Mouse (Mus musculus) bone marrow macrophage, adult 2 months (primary cell): ENCODE data around the gene Kazn. TPM values are rescaled to one million over a fixed set of nuclear protein-coding genes. Genes with fewer than 3 reads are reported as not detected.

Experiments used
- H3K27ac ChIP-seq: 2 replicates; pipeline ENCODE4 v1.5.1; 2012; ENCODE audit warnings: low read depth, low read length; ENCODE audit not compliant: insufficient read depth
- H3K4me1 ChIP-seq: 2 replicates; pipeline ENCODE4 v1.6.1; 2012; ENCODE audit warnings: low read length; ENCODE audit not compliant: control insufficient read depth, insufficient read depth
- H3K4me3 ChIP-seq: 2 replicates; pipeline ENCODE4 v1.5.1; 2012; ENCODE audit warnings: mild to moderate bottlenecking, low read length, moderate library complexity; ENCODE audit not compliant: insufficient read depth
- CTCF ChIP-seq: IDR thresholded peaks from 2 replicates; pipeline ENCODE4 v1.5.1; 2012; ENCODE audit warnings: low read depth, mild to moderate bottlenecking, low read length, moderate library complexity
- POLR2A ChIP-seq: IDR thresholded peaks from 2 replicates; pipeline ENCODE4 v1.6.1; 2012; ENCODE audit warnings: mild to moderate bottlenecking, low read depth, low read length, borderline replicate concordance
- polyA plus RNA-seq: library from polyadenylated mRNA; stranded (reverse); fragments of >200 nt; gene quantifications from 2 replicates; pipeline ENCODE4 v1.2.4, GENCODE M21; 2012; ENCODE audit not compliant: missing spikeins, insufficient read depth, insufficient read length

Kazn gene
- polyA plus RNA-seq, 1 experiment = not detected

DNA sequence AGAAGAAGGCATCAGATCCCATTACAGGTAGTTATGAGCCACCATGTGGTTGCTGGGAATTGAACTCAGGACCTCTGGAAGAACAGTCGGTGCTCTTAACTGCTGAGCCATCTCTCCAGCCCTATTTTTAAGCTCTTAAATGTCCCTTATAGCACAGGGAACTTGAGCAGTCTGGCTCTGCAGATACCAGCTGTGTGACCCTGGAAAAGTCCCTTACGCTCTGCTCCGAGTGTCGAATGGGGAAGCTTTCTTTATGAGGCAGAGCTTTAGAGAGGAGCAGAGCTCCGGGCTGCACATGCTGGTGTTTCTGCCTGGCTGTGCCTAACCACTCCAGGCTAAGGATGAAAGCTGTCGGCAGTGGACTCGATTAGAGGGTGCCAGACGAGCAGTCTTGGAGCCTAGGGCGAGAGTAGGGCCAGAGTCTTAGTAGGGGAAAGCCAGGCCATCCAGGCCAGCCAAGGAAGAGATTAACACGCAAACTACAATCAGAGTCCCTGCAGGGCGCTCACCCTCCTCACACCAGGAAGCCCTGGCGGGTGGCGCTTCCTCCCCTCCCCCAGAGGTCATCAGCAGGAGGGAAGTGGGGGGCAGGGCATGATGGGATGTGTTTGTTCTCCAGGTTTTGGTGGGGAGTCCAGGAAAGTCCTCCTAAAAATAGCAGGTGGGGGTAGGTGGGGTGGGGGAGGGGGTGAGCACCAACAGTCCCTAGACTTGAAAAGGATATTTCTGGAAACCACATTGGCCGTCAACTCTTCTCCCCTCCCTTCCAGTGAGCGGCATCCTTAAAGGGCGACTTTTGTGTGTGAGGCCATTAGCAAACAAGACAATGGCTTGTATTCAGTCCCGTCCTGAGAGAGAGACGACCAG lies 73.1 kb downstream of the Kazn start:
- Histone ChIP-seq H3K27ac (no peak overlapping the region), H3K4me1 (no peaks in the 10 kb centered on the region), H3K4me3 (no peak overlapping the region; the same call in 1 of the 2 replicates)
- TF ChIP-seq POLR2A = no peak
- no peak for TF ChIP-seq CTCF

DNA sequence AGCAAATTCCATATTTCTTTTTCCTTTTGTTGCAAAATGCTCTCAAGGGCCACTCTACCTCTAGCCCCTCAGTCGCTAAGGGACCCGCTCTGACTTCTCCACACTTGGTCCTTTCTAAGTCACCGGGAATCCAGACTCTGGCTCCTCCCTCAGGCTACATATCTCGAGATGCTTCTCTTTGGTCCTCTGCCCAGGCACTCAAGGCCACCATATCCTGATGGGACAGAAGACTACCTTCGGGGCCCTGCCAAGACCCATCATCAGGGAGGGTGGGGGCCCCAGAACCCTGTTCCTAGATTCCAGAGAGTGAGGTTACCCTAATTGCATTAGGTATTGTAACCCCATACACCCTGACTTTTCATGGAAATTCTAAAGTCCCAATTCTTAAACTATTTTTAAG lies 73.8 kb downstream of the Kazn start:
- no peak overlapping the region for H3K27ac ChIP-seq
- no peak for TF ChIP-seq POLR2A
- TF ChIP-seq CTCF = no peak

DNA sequence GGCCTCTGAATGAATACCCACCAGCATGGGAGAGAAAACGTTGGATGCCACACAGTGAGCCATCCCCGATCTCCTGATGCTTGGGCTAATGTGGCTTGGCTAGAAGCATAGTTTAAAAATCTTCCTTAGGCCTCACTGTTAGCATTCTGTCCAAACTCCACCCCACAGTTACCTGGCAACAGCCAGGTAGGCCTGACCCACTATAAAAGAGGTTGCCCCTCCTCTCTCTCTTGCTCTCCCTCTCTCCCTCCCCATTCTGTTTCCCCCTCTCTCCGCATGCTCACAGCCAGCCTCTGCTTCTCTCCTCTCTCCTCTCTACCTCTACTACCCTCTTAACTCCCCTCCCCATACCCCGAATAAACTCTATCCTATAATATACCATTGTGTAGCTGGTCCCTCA lies 74.8 kb downstream of the Kazn start:
- Histone ChIP-seq H3K4me1 (no peaks in the 10 kb centered on the region), H3K4me3 (no peak overlapping the region)

More for the DNA sequence above, 73.8 kb downstream of the Kazn start:
- Histone ChIP-seq H3K4me3 (no peak overlapping the region), H3K4me1 (no peaks in the 10 kb centered on the region)

DNA sequence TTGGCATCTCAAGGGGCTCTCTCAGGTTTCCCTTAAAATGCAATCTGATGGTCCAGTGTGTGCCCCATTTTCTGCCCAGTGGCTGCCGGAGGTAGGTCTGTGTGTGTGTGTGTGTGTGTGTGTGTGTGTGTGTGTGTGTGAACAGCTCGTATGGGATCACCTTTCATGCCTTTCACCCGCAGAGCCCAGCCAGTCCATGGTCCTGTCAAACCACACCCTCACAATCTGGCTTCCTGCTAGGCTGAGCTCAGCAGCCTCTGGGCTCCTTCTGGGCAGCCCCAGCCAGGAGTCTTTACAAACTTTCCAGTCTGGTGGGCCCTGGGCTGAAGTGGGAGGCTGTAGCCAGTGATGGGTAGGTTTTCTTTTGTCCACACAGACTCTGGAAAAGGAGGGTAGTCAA lies 75.3 kb downstream of the Kazn start:
- H3K4me1 ChIP-seq = no peaks in the 10 kb centered on the region
- H3K4me3 ChIP-seq = no peak overlapping the region
- H3K27ac ChIP-seq = no peak overlapping the region
- TF ChIP-seq CTCF (no peak), POLR2A (no peak)

More for the DNA sequence above, 74.8 kb downstream of the Kazn start:
- no peak overlapping the region for H3K27ac ChIP-seq
- no peak for TF ChIP-seq CTCF
- TF ChIP-seq POLR2A = no peak

DNA sequence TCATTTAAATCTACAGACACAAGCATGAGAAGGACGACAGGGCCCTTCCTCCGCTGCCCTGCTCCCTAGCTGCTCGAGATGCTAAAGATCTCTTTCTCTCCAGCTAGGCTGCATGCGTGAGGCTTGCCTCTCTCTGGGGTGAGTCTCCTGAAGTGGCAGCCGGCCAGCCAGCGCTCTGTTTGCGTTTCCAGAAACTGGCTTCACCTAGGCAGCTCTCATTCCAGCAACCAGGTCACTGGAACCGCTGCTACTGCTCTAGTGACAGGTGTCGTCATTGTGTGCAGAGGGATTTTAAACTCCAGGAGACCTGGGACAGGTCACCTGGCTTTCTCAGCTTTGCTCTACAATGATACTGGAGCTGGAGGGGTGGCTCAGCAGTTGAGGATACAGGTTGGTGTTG lies 76.5 kb downstream of the Kazn start:
- no peak overlapping the region for H3K4me3 ChIP-seq
- TF ChIP-seq POLR2A = no peak
- no peak for TF ChIP-seq CTCF
- H3K27ac ChIP-seq = no peak overlapping the region

DNA sequence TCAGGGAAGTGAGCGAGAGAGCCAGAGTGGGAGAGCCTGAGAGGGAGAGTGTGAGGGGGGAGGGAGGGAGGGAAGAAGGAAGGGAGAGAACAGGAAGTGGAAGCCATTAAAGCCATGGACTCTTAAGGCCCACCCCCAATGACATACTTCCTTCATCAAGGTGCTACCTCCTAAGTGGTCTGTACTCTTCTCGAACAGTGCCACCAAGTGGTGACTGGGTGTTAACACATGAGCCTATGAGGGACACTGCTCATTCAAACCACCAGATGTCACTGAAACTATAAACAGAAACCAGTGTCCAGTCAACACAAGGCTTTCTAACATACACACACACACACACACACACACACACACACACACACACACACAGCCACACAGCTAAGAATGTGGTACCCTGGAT lies 77.1 kb downstream of the Kazn start:
- Histone ChIP-seq H3K4me1 (no peaks in the 10 kb centered on the region), H3K4me3 (no peak overlapping the region), H3K27ac (no peak overlapping the region)
- TF ChIP-seq CTCF = no peak
- no peak for TF ChIP-seq POLR2A

More for the DNA sequence above, 76.5 kb downstream of the Kazn start:
- H3K4me1 ChIP-seq = no peaks in the 10 kb centered on the region

DNA sequence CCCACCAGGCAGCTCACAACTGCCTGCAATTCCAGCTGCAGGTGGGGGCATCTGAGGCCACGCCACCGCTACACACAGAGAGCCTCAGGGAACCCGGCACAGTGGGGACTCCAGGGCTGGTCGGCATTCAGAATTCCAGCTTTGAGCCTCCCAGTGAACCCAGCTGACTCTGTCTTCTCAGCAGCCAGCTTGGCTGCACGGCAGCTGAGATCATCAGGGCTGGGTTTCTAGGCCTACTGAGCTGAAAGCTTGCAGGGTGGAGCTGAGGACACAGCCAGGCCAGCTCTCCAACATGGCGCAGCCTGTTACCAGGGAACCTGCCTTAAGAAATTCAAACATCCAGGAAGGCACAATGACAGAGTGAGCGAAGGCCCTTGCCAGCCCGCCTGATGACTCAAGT lies 79.2 kb downstream of the Kazn start:
- Histone ChIP-seq H3K4me3 (no peak overlapping the region), H3K4me1 (no peaks in the 10 kb centered on the region), H3K27ac (no peak overlapping the region)
- TF ChIP-seq POLR2A = no peak

DNA sequence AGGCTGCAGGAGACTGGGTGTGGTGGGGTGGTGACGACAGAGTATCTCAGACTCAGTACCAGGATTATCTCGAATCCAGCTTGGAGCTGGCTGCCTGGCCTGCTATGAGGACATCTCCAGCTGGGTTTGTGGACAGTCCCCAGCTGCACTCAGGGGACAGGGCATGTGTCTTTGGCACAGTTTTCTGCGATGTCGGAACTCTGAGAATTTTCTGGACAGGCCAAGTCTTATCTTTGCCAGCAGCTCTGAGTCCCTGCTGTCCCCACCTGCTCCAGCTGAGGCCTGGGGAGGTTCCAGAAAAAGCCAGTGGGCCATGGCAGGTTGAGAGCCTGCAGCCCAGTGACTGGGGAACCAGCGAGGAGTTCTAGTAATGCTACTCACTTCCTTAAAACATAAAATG lies 82.7 kb downstream of the Kazn start:
- no peak overlapping the region for H3K4me3 ChIP-seq
- no peak overlapping the region for H3K27ac ChIP-seq
- H3K4me1 ChIP-seq = 0 out of 2 replicates have a peak, but pooled peaks cover 3% of the 10 kb centered on the region
- no peak for TF ChIP-seq CTCF
- TF ChIP-seq POLR2A = no peak

DNA sequence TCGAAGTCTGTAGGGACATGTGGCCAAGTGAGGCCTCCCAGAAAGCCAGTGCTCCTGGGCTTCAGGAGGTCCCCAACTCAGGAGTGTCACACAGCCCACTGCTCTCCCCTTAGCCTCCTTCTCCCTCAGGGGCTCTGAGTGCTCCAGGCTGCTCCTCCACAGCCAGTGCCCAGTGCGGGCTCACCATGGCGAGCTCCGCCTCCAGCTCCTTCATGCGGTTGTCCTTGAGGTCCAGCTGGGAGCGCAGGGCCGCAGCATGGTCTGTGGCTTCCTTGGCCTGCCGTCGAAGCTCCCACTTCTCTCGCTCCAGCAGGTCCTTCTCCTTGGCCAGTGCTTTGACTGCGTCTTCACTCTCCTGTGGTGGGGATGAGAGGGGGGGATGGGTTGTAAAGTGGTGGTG lies 85.0 kb downstream of the Kazn start:
- Histone ChIP-seq H3K27ac (no peak overlapping the region), H3K4me1 (0 out of 2 replicates have a peak, but pooled peaks cover 3% of the 10 kb centered on the region)
- TF ChIP-seq CTCF (no peak), POLR2A (no peak)

DNA sequence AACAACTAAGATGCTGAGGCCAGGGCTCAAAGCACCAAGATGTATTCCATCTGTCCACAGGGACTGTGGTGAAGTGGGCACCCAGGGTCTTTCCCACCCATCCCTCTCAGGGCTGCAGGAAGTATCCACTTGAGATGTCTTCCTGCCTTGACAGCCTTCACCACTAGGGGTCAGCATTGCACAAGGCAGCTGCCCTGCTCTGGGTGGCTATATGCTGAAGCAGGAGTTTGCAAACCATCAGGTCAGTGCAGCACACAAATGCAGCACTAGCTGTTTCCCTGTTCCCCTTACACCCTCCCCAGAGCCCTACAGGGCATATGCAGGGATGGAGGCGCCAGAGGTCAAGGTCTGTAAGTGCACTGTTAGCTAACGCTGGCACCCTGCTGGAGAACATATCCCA lies 85.7 kb downstream of the Kazn start:
- TF ChIP-seq POLR2A = no peak
- peak; percentile 97 for TF ChIP-seq CTCF
- H3K4me1 ChIP-seq = 0 out of 2 replicates have a peak, but pooled peaks cover 3% of the 10 kb centered on the region
- no peak overlapping the region for H3K4me3 ChIP-seq
- no peak overlapping the region for H3K27ac ChIP-seq

More for the DNA sequence above, 85.0 kb downstream of the Kazn start:
- no peak overlapping the region for H3K4me3 ChIP-seq
